Mouse (Mus musculus): ENCODE measurements around the gene Tmcc3.

DNA sequence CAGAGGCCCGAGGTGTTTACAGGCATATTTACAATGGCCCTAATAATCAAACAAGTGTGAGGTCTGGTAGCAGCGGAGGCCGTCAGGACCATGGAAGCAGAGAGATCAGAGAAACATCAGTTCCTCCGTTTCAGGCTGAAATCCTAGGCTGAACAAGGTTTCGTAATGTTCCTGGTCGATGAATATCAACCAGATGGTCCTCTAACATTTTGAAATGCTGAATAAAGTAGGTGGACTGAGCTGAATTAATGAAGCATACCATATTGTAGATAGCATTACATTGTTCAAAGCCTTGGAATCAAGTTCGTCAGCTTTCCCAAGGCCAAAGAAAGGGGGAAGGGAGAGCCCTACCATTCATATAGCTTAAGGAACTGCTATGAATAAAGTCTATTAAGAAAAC is 247.1 kb downstream of the Tmcc3 start:
- TF ChIP-seq CTCF (IDR thresholded peaks at IDR 0.05) (no peak), POLR2A (IDR thresholded peaks at IDR 0.05; ENCODE audit: insufficient read depth, low read depth, low read length) (no peak)
